Mouse (Mus musculus) induced T-regulatory cell, adult 2 months (primary cell): ENCODE results near the gene Aacs.
"Not testable (repeated sequence)": the region's sequence is repeated elsewhere in the genome, so short reads cannot be mapped to it uniquely, and the experiment has no call there.

Experiments used
- DNase-seq: peaks from one replicate; pipeline ENCODE4 v3.0.0-alpha.2; 2012; ENCODE audit warnings: low read depth

The Aacs gene

GRCm38 (mm10) chr5:125475601-125476285 is at the start of gene Aacs:
TSS of gene Aacs (plus strand) at chr5:125475814.
- DNase-seq: peak; percentile 98

- no peak for DNase-seq
These were observed 49.3 kb upstream of the Aacs start for GRCm38 (mm10) chr5:125426343-125426742.

DNA sequence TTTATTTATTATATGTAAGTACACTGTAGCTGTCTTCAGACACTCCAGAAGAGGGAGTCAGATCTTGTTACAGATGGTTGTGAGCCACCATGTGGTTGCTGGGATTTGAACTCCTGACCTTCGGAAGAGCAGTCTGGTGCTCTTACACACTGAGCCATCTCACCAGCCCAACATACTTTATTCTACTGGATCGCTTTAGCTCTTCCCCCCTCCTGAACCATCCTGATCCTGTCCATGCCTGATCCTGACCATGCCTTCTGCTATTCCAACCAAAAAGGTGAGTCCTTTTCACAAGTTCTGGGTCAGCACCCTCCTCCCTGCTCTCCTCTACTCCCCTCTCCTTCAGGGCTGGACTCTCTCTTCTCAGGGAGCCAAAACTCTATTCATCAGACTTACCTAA is 43.3 kb upstream of the Aacs start:
- DNase-seq: not testable (repeated sequence)

DNA sequence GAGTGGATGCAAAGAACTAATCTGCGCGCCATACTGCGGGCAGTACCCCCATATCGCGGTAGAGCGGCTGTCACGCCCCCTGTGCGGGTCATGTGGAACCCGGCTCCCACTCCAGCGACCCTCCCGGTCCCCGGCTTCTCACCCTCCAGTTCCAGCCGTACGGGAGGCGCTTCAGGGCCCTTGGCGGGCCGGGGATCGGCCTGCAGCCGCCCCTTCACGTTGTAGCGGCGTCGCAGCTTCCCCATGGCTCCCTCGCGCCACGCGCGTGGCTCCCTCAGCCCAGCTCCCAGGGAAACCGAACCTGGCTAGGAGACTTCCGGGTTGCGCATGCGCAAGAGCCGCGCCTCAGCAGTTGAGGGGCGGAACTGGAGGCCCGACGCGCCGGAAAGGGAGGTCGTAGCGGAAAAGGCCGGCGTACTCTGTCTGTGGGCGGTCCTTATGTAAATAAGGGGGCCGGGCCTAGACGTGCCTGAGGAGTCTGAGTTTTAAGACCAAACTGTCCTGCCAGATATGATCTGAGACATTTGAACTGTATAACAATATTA is 41.7 kb upstream of the Aacs start, which contains the start of gene Dhx37:
Gene Dhx37, minus strand, starts transcription at position 329 of the 545 bp plus-strand sequence.
- DNase-seq: peak; percentile 98

GRCm38 (mm10) chr5:125434347-125434746 is 41.3 kb upstream of the Aacs start:
- not testable (repeated sequence) for DNase-seq

GRCm38 (mm10) chr5:125440583-125441233 is 34.9 kb upstream of the Aacs start:
- DNase-seq: no peak

- peak; percentile 85 for DNase-seq
These were observed 34.1 kb upstream of the Aacs start, which contains the start of gene Bri3bp for GRCm38 (mm10) chr5:125441234-125442114. TSS of gene Bri3bp (plus strand) at chr5:125441568.

- peak; percentile 52 for DNase-seq
These were observed 33.2 kb upstream of the Aacs start for GRCm38 (mm10) chr5:125442136-125442995.

GRCm38 (mm10) chr5:125443335-125443734 is 32.3 kb upstream of the Aacs start:
- DNase-seq: peak; percentile 45

DNA sequence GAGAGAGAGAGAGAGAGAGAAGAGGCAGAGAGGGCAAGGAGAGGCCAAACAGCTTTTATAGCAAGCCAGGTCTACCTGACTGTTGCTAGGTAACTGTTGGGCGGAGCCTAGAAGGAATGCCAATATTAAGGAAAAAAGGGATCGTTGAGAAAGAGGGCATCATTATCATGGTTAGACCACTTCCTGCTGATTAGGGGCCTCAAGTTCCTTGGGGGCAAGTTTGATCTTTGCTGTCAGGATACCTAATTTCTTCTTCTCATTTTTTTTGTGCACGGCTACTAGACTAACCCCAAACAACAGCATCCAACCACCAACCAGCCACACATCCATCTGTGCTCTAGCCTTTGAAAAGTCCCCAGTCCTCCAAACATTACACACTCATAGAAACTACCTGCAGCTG is 31.7 kb upstream of the Aacs start:
- DNase-seq: peak; percentile 51

DNA sequence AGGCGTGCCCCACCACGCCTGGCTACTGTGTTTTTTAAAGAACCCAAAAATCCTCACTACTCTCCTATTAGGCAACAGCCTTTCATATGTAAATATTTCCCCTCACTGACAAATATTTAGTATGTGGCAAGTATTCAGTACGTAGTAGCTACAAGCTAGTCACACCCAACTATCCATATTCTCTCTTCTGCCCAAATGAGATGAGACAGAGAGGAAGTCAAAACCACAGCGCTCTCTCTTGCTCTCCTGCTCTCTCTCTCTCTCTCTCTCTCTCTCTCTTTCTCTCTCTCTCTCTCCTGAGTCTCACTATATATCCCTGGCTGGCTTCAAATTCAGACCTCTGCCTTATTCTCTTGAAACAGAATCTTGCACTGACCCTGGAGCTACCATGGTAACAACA is 31.1 kb upstream of the Aacs start:
- peak; percentile 66 for DNase-seq

DNA sequence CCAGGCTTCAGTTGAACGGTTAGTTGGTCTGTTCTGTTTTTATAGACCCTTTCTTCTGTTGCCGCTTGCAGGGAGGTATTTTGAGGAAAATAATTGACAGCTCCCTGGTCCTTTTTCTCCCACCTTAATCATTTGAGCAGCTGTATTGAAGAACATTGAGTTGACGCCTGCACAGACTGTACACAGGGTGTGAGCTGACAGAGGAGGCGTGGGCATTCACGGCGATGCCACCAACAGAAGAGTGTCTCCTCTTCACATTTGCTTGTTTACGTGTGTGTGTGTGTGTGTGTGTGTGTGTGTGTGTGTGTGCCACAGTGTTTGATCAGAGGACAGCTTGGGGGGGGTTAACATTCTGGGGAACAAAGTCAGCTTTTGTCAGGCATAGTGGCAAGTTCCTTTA is 29.3 kb upstream of the Aacs start:
- no peak for DNase-seq

GRCm38 (mm10) chr5:125448026-125448425 is 27.6 kb upstream of the Aacs start:
- no peak for DNase-seq

GRCm38 (mm10) chr5:125448631-125449030 is 27.0 kb upstream of the Aacs start:
- DNase-seq: no peak

GRCm38 (mm10) chr5:125449306-125449705 is 26.3 kb upstream of the Aacs start:
- no peak for DNase-seq

DNA sequence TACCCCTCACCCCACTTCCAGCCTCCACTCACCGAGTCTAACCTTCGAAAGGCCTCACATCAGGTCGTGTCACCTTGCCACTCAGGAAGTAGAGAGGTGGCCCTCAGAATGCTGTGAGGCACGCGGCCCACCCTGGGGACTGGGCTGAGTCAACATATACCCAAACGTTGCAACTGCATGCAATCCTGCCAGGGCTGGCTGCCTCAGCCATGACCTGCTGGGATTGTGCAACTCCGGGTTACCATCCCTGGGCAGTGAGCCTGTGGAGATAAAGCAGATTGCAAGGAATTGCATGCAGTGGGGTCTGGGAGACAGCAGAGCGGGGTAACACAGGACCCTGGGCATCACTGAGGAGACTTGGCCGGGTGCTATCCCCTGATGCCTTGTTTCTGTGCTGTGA is 23.0 kb upstream of the Aacs start:
- DNase-seq: no peak

- no peak for DNase-seq
These were observed 19.5 kb upstream of the Aacs start for GRCm38 (mm10) chr5:125456100-125456499.

- no peak for DNase-seq
These were observed 18.1 kb upstream of the Aacs start for GRCm38 (mm10) chr5:125457538-125457937.

GRCm38 (mm10) chr5:125460574-125460973 is 15.0 kb upstream of the Aacs start:
- peak; percentile 31 for DNase-seq

GRCm38 (mm10) chr5:125461868-125462445 is 13.7 kb upstream of the Aacs start:
- DNase-seq: peak; percentile 68

GRCm38 (mm10) chr5:125465192-125465591 is 10.4 kb upstream of the Aacs start:
- no peak for DNase-seq
